Mouse (Mus musculus): ENCODE measurements around the gene Fbxo46. TPM values are rescaled to one million over a fixed set of nuclear protein-coding genes. Genes with fewer than 3 reads are reported as not detected.
"Not testable (repeated sequence)": the region's sequence is repeated elsewhere in the genome, so short reads cannot be mapped to it uniquely, and the experiment has no call there.

The Fbxo46 gene
- polyA plus RNA-seq (2016; fragmentation: Nextera tagmentation; extraction: Ambion mirVana), result 20.9 TPM in 2 replicates

DNA sequence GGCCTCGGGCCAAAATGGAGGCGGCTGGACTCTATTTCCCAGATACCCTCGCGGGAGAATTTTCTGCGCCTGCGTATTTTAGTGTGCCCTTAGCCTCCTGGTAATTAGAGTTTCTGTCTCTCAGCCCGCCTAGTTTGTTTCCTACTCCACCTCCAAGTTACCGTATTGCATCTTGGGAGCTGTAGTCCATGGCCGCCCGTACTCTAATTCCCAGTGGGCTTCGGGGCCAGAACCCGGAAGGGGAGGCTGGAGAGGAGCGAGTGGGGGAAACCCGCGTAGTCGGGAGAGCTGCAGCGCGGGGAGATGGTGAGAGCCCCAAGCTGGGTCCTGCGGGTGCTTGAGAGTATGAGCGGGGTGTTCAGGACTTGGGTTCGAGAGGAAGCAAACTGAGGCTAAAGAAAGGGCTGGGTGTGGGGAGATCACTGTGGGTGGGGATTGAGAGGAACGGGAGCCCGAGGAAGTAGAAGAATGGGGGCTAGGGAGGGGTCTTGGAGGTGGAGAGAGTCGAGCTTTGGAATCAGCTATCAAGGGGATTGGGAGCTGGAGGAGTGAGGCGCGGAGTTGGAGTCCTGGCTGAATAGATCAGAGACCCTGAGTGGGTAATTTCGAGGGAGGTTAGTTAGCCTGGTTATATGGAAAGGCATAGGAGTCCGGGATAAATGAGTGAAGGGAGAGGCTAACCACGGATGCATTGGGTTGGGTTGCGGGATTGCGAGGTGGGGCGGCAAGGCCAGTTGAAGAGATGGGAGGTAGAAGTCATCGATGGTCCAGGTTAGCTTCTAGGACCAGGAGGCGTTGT lies at the start of gene Fbxo46:
Fbxo46 (plus strand) TSS at position 229 of the 799 bp plus-strand sequence.
- 3% methylated on average over 34 of the region's 34 CpGs for WGBS

GRCm38 (mm10) chr7:19071024-19071423 lies 48.6 kb upstream of the Fbxo46 start:
- H3K9ac ChIP-seq; H3K36me3 ChIP-seq; H3K27ac ChIP-seq; ATAC-seq (ENCODE audit: low FRiP score); H3K4me3 ChIP-seq; H3K4me2 ChIP-seq (replicated peaks); H3K4me1 ChIP-seq; H3K9me3 ChIP-seq (replicated peaks): not testable (repeated sequence)
- WGBS, result 56% methylated on average over 3 of the region's 3 CpGs
- peaks cover 18% of the 10 kb centered on the region for H3K27me3 ChIP-seq

More for the DNA sequence above, at the start of gene Fbxo46:
- Histone ChIP-seq H3K9ac (peak within 1 kb of the TSS; percentile 64), H3K27me3 (peaks cover 12% of the 10 kb centered on the region; the same call in 1 of the 2 replicates), H3K9me3 (replicated peaks) (peaks cover 8% of the 10 kb centered on the region; the same call in 1 of the 2 replicates), H3K4me2 (replicated peaks) (peak within 1 kb of the TSS; percentile 73), H3K36me3 (no peaks in the 10 kb centered on the region), H3K4me1 (peaks cover 17% of the 10 kb centered on the region), H3K4me3 (peak within 1 kb of the TSS; percentile 47), H3K27ac (peak within 1 kb of the TSS; percentile 19; the same call in 1 of the 2 replicates)
- peak; percentile 97 for ATAC-seq (ENCODE audit: low FRiP score)

- peaks cover 7% of the 10 kb centered on the region for H3K36me3 ChIP-seq
- no peak overlapping the region for H3K9ac ChIP-seq
- no peaks in the 10 kb centered on the region for H3K9me3 ChIP-seq (replicated peaks)
- no peak overlapping the region for H3K4me3 ChIP-seq
- H3K4me2 ChIP-seq (replicated peaks), result no peak overlapping the region
- no peak for ATAC-seq (ENCODE audit: low FRiP score)
- peaks cover 20% of the 10 kb centered on the region for H3K4me1 ChIP-seq
- 76% methylated on average over 9 of the region's 9 CpGs for WGBS
- no peak overlapping the region for H3K27ac ChIP-seq
- no peaks in the 10 kb centered on the region for H3K27me3 ChIP-seq
These were observed 46.2 kb upstream of the Fbxo46 start for GRCm38 (mm10) chr7:19073504-19073903.

- Histone ChIP-seq H3K9me3 (replicated peaks) (no peaks in the 10 kb centered on the region), H3K4me2 (replicated peaks) (no peak overlapping the region), H3K9ac (no peak overlapping the region), H3K27me3 (no peaks in the 10 kb centered on the region), H3K36me3 (peaks cover 17% of the 10 kb centered on the region), H3K27ac (no peak overlapping the region), H3K4me1 (peaks cover 20% of the 10 kb centered on the region), H3K4me3 (no peak overlapping the region)
- WGBS, result 92% methylated on average over 6 of the region's 6 CpGs
- ATAC-seq (ENCODE audit: low FRiP score), result no peak
These were observed 45.2 kb upstream of the Fbxo46 start for GRCm38 (mm10) chr7:19074494-19074893.

DNA sequence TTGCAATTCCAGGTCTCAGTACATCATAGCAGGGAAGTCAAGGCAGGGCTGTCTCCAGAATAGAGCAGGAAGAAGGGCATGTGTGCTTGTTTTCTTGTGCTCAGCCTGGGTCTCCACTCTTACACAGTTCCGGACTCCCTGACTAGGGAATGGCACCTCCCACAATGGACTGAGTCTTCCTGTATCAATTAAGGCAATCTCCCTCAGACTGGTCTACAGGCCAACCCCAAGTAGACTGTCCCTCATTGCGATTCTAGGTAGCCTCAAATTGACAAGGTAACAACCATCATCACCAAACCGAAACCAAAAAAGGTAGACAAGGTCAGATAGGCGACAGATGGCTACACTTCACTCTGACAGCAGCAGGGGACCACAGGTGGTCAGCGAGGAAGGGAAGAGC lies 44.4 kb upstream of the Fbxo46 start:
- H3K9me3 ChIP-seq (replicated peaks), result no peaks in the 10 kb centered on the region
- peak overlapping the region; percentile 49 for H3K4me2 ChIP-seq (replicated peaks)
- peak overlapping the region; percentile 98 for H3K4me3 ChIP-seq
- ATAC-seq (ENCODE audit: low FRiP score), result peak; percentile 1; the same call in 1 of the 2 replicates
- peaks cover 20% of the 10 kb centered on the region for H3K4me1 ChIP-seq
- WGBS, result 56% methylated on average over 5 of the region's 5 CpGs
- peak overlapping the region; percentile 71 for H3K27ac ChIP-seq
- no peaks in the 10 kb centered on the region for H3K27me3 ChIP-seq
- H3K36me3 ChIP-seq, result peaks cover 24% of the 10 kb centered on the region
- H3K9ac ChIP-seq, result no peak overlapping the region

- Histone ChIP-seq H3K36me3 (peaks cover 31% of the 10 kb centered on the region), H3K27ac (peak within 1 kb of the TSS; percentile 71), H3K4me1 (peaks cover 20% of the 10 kb centered on the region), H3K9me3 (replicated peaks) (no peaks in the 10 kb centered on the region), H3K27me3 (no peaks in the 10 kb centered on the region), H3K9ac (peak within 1 kb of the TSS; percentile 95), H3K4me3 (peak within 1 kb of the TSS; percentile 98), H3K4me2 (replicated peaks) (peak within 1 kb of the TSS; percentile 96)
- ATAC-seq (ENCODE audit: low FRiP score), result peak; percentile 99
- WGBS, result 1% methylated on average over 71 of the region's 91 CpGs
These were observed 43.7 kb upstream of the Fbxo46 start, which contains the start of gene Dmwd for GRCm38 (mm10) chr7:19075723-19076585. Dmwd (plus strand) TSS chr7:19076227.

- under 1% methylated on average over 22 of the region's 22 CpGs for WGBS
- H3K9me3 ChIP-seq (replicated peaks), result no peaks in the 10 kb centered on the region
These were observed 43.1 kb upstream of the Fbxo46 start for GRCm38 (mm10) chr7:19076586-19076991.

GRCm38 (mm10) chr7:19077761-19078160 lies 41.9 kb upstream of the Fbxo46 start:
- H3K4me2 ChIP-seq (replicated peaks), result peak overlapping the region; percentile 96
- H3K4me1 ChIP-seq, result peaks cover 31% of the 10 kb centered on the region
- H3K27me3 ChIP-seq, result no peaks in the 10 kb centered on the region
- peak overlapping the region; percentile 95 for H3K9ac ChIP-seq
- H3K4me3 ChIP-seq, result peak overlapping the region; percentile 98
- no peak for ATAC-seq (ENCODE audit: low FRiP score)
- no peak overlapping the region for H3K27ac ChIP-seq
- 78% methylated on average over 14 of the region's 14 CpGs for WGBS
- H3K36me3 ChIP-seq, result peaks cover 50% of the 10 kb centered on the region
- H3K9me3 ChIP-seq (replicated peaks), result no peaks in the 10 kb centered on the region

More at GRCm38 (mm10) chr7:19076586-19076991, 43.1 kb upstream of the Fbxo46 start:
- Histone ChIP-seq H3K36me3 (peaks cover 38% of the 10 kb centered on the region), H3K4me3 (peak overlapping the region; percentile 98), H3K4me2 (replicated peaks) (peak overlapping the region; percentile 96), H3K9ac (peak overlapping the region; percentile 95), H3K27me3 (no peaks in the 10 kb centered on the region), H3K4me1 (peaks cover 22% of the 10 kb centered on the region), H3K27ac (peak overlapping the region; percentile 71; the same call in 1 of the 2 replicates)
- ATAC-seq (ENCODE audit: low FRiP score), result no peak

DNA sequence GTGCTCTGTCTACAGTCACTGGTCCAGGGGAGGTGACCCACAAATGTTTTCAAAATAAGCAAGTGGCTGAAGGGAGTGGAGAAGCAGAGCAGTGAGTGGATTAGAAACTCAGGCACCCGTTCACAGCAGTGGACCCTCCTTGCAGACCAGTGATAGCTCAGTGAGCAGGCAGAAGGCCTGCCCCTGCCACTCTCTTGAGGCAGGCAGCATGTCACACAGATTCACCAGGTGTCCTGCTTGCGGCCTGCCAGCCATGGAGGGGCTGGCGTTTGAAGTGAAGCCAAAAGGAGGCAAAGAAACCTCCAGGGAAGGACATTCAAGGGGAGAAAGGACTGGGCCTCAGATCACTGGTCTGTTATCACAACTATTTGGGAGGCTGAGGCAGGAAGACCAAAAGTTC lies 40.9 kb upstream of the Fbxo46 start:
- H3K27ac ChIP-seq, result no peak overlapping the region
- H3K4me2 ChIP-seq (replicated peaks), result no peak overlapping the region
- peaks cover 40% of the 10 kb centered on the region for H3K4me1 ChIP-seq
- peaks cover 56% of the 10 kb centered on the region for H3K36me3 ChIP-seq
- H3K4me3 ChIP-seq, result no peak overlapping the region
- H3K9me3 ChIP-seq (replicated peaks), result no peaks in the 10 kb centered on the region
- no peaks in the 10 kb centered on the region for H3K27me3 ChIP-seq
- no peak overlapping the region for H3K9ac ChIP-seq
- no peak for ATAC-seq (ENCODE audit: low FRiP score)
- WGBS, result 81% methylated on average over 3 of the region's 3 CpGs

- 87% methylated on average over 19 of the region's 19 CpGs for WGBS
- no peak overlapping the region for H3K9ac ChIP-seq
- peaks cover 54% of the 10 kb centered on the region for H3K4me1 ChIP-seq
- H3K9me3 ChIP-seq (replicated peaks), result no peaks in the 10 kb centered on the region
- H3K4me3 ChIP-seq, result no peak overlapping the region
- H3K4me2 ChIP-seq (replicated peaks), result no peak overlapping the region
- H3K27ac ChIP-seq, result no peak overlapping the region
- H3K36me3 ChIP-seq, result peaks cover 63% of the 10 kb centered on the region
- no peak for ATAC-seq (ENCODE audit: low FRiP score)
- H3K27me3 ChIP-seq, result peaks cover 5% of the 10 kb centered on the region
These were observed 39.2 kb upstream of the Fbxo46 start for GRCm38 (mm10) chr7:19080451-19080950.

DNA sequence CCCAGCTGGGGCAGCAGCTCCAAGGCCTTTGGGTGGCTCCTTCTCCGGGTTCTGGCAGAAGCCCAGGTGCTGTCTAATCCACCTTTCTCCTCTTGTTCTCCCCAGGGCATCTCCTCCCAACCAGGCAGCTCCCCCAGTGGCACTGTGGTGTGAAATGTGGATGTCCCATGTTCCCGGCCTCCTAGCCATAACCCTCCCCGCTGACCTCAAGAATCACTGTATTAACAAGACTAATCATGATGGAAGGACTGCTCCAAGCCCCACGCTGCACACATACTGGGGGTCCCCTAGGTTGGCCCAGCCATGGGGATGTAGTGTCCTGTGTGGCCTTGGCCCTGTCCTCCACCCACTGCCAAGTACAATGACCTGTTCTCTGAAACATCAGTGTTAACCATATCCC lies 37.5 kb upstream of the Fbxo46 start:
- 80% methylated on average over 4 of the region's 4 CpGs for WGBS
- no peak overlapping the region for H3K4me3 ChIP-seq
- H3K27ac ChIP-seq, result no peak overlapping the region
- H3K9me3 ChIP-seq (replicated peaks), result no peaks in the 10 kb centered on the region
- no peak for ATAC-seq (ENCODE audit: low FRiP score)
- peaks cover 53% of the 10 kb centered on the region for H3K4me1 ChIP-seq
- peaks cover 5% of the 10 kb centered on the region for H3K27me3 ChIP-seq
- H3K4me2 ChIP-seq (replicated peaks), result no peak overlapping the region
- peaks cover 65% of the 10 kb centered on the region for H3K36me3 ChIP-seq
- no peak overlapping the region for H3K9ac ChIP-seq

DNA sequence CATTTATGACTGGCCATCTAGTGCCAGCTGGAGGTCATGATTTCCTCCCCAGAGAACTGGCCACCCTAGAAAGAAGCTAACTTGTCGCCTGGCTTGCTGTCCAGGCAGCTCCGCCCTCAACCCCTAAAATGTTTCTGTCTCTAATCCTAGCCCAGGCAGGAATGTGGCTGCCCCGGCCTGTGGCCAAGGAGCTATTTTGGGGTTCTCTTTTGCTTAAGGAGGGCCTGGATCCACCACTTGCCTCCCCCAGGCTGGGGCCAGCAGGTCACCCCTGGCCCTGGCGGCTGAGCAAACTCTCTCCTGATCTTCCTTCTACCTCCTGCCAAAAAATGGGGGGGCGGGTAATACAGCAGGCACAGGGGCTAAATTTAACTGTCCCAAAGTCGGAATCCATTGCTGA lies 36.6 kb upstream of the Fbxo46 start:
- H3K9ac ChIP-seq, result no peak overlapping the region
- no peaks in the 10 kb centered on the region for H3K9me3 ChIP-seq (replicated peaks)
- no peak overlapping the region for H3K4me3 ChIP-seq
- H3K4me1 ChIP-seq, result peaks cover 44% of the 10 kb centered on the region
- H3K27ac ChIP-seq, result 0 out of 2 replicates have a peak overlapping the region, but pooled peaks have one; percentile 4
- H3K36me3 ChIP-seq, result peaks cover 71% of the 10 kb centered on the region
- 65% methylated on average over 6 of the region's 6 CpGs for WGBS
- ATAC-seq (ENCODE audit: low FRiP score), result no peak
- H3K4me2 ChIP-seq (replicated peaks), result no peak overlapping the region
- H3K27me3 ChIP-seq, result peaks cover 5% of the 10 kb centered on the region
